Mouse (Mus musculus) left cerebral cortex, postnatal 36 days (tissue): ENCODE results near the gene Vamp5. TPM values are rescaled to one million over a fixed set of nuclear protein-coding genes. Genes with fewer than 3 reads are reported as not detected.

ENCODE experiments used
- DNase-seq, 2 experiments: peaks; one replicate each; pipeline ENCODE4 v3.0.0; 2021 to 2022; ENCODE audit warnings: low spot score in 2 of 2, mixed read lengths in 1 of 2
- intact Hi-C: fragments of 180-260 bp; cut with DNase I; formaldehyde crosslinking; loops from one replicate; pipeline ENCODE4 v1.15.1; 2025
- total RNA-seq, 2 experiments: library from RNA; stranded (reverse); gene quantifications; 2 replicates each; pipeline ENCODE4 v1.2.3; 2021

The Vamp5 gene
- total RNA-seq, 2 experiments from 2014 or later = 4.0 to 4.3 TPM

GRCm38 (mm10) chr6:72390795-72391521 is 10.7 kb upstream of the Vamp5 start:
- intact Hi-C loops = no loop called here
- no peak for DNase-seq

DNA sequence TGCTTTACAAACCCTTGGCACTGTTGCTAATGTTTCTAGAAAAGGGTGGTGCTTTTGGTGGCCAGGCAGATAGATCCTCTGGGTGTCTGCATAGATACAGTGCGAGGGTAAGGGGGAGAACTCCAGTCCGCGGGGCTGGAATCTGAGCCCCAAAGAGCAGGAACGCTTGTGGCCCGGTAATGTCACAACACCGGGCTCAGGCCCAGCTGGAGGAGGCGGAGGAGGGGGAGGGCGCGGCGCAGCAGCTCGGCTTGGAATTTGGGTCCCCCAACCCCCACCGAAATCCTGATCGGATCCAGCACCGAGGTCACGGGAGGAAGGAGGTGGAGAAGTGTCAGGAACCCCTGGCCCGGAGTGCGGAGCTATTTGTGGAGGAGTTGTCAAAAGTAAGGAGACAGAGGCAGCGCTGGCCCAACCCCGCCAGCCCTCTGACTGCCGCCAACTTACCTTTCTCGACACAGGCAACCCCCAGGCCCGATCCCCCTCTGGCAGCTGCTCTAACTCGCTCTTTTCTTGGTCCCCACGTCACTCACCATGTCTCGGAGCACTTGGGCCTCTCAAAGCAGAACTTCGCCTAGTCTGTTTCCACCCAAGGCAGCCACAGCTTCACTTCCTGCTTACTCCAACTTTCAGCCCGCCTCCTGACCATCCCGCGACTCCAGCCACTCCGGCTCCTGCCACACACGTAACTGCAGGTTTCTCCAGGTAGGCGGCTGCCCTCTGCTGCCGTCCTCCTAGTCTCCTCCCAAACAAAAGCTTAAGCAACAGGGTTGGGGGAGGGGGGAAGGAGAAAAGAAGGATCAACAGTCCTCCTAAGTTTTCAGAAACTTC is 9.9 kb upstream of the Vamp5 start, which contains the start of gene Vamp8:
Gene Vamp8, minus strand, starts transcription at position 763 of the 831 bp plus-strand sequence.
- peak in 1 of 2 experiments; percentile 39 for DNase-seq
- intact Hi-C loops = no loop called here

DNA sequence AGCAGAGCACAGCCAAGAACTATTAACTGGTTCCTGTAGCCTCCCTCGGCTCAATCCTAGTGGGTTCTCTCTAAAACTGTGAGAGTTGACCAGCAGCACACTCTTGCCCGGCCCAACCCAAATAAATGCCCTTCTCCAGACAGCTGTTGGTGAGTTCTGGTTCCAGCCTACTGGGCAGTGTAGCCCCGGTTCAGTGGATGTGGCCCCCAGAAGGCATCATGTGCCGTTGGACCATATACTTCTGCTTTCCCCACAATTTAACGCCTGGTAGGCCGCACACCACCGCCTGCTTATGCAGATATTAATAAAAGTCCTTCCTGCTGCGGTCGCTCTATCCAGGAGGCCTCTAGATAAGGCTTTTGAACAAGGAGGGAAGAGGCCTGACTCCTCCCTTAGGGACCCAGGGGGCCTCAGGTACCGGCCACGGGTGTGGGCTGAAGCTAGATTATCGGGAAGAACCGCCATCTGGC is 9.2 kb upstream of the Vamp5 start:
- no peak for DNase-seq
- intact Hi-C loops = no loop called here

DNA sequence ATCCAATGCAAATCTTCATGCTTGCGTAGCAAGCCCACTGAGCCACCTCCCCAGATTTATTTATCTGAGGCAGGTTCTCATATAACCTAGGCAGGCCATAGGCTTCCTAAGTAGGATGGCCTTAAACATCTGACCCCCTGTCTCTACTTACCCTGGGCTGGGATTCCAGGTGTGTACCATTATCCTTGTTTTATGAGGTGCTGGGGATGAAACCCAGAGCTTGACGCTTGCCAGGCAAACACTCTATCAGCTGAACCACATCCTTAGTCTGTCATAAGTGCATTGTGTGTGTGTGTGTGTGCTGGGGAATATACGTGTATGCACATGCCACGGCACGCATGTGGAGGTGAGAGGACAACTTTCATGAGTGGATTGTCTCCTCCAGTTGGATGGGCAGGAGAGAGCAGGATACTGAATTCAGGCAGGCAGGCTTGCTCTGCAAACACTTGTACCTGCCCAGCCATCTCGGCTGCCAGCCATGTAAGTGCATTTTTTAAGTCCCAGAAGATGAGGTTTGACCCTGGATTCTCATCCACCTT is 8.6 kb upstream of the Vamp5 start:
- DNase-seq = no peak
- intact Hi-C loops = no loop called here

- no peak for DNase-seq
- intact Hi-C loops = no loop called here
These were observed 8.0 kb upstream of the Vamp5 start for GRCm38 (mm10) chr6:72388266-72388665.

GRCm38 (mm10) chr6:72387816-72388215 is 7.5 kb upstream of the Vamp5 start:
- intact Hi-C loops = no loop called here
- no peak for DNase-seq

DNA sequence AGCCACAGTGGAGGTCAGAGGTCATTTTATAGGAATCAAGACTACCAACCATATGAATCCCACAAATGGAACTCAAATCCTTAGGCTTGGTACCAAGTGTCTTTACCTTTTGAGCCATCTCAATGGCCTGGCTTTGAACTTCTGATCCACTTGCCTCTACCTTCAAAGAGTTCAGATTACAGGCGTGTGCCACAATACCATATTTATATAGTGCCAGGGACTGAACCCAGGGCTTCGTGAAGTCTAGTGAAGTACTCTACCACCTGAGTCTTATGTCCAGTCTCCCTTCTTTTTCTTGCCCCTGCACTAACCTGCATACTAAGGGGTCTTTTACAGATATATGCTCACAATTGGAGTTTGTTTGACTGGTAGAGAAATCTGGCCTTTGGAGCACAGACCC is 6.3 kb upstream of the Vamp5 start:
- DNase-seq = no peak
- intact Hi-C loops = no loop called here

GRCm38 (mm10) chr6:72385258-72385657 is 5.0 kb upstream of the Vamp5 start:
- no peak for DNase-seq
- intact Hi-C loops = no loop called here

DNA sequence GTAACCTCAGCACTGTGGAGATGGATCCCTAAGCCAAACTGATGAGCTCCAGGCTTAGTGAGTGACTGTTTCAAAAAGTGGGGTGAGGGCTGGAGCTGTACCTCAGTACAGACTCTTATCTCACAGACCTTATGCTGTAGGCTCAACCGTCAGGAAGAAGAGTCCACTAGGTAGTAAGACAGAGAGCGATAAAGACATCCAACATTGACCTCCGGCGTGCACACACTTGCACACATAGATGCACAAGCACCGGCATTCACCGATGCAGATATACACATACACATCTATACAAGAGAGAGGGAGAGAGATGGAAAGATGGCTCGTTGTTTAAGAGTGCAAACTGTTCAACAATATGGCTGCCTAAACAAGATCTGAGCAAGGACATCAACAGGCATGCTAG is 3.7 kb upstream of the Vamp5 start:
- no peak for DNase-seq
- intact Hi-C loops = no loop called here

DNA sequence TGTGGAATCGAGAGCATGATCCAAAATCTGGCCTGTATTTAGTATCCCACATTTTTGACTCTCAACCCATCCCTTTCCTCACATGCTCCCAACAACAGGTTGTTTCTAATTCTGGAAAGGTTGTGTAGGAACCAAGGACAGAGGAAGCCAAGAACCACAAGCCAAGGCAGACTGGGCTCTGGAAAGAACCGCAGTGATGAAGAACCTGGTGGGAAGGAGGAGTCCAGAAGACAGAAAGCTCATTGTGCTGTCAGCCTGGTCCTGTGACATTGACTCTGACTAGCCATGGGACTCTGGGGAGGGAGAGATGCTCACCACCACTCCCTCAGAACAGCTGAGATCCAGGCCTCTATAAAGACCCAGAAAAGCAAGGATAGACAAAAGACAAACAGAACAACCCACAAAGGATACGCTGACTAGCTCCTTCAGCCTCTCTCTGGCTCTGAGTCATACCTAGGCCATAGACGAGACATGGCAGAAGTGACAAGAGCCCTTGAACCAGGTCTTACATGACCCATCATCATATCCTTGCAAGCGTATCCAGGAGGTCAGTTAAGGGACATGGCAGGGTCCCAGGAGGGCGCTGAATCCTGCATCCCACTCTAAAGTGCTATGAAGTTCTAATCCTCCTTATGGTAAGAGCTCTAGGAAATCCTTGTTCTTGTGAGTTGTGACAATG is 3.0 kb upstream of the Vamp5 start:
- DNase-seq = no peak
- intact Hi-C loops = no loop called here

DNA sequence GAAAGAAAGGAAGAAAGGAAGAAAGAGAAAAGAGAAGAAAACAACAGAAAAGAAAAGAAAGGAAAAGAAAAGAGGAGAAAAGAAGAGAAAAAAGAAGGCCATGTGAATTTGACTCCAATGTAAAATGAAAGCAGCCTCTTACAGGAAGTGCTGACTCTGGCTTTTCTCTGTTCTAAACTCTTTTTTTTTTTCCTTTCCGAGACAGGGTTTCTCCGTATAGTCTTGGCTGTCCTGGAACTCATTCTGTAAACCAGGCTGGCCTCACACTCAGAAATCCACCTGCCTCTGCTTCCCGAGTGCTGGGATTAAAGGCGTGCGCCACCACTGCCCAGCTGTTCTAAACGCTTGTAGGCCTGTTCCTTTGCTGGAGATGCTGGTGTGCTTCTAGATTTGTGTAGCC is 2.2 kb upstream of the Vamp5 start:
- DNase-seq = no peak
- intact Hi-C loops = no loop called here

DNA sequence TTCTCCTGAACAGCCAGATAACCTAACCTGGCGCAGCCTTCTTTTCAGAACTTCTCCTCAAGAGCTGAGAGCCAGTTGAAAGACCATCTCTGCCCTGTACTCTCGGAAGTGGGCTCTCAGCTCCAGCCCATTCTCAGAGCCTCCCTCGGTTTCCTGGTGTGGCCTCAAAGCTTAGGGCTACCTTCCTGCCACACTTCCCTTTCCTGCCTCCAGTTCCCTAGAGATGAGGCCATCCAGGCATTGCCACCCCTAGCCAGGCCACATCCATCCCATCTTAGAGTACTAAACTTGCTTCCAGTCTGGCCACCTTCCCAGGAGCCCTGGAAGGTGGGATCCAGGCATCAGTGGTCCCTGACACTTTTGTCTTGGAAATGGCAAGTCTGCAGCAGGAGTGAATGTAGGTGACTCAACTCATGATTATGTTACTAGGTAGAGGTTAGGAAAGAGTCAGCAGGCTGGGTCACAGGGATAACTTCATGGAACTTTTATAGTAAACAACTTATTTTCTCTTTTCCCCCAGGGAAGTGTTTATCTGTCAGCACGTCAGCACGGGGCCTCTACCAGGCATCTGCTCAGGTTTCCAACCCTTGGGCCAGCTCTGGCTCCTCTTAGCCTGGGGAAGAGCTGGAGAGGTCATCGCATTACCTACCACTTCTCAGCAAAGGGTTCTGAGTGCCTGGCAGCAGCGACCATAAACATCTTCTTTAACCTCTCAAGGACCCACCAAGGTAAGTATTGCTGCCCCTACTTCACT is 714 bp downstream of the Vamp5 start:
- DNase-seq = no peak
- intact Hi-C loops = no loop called here

DNA sequence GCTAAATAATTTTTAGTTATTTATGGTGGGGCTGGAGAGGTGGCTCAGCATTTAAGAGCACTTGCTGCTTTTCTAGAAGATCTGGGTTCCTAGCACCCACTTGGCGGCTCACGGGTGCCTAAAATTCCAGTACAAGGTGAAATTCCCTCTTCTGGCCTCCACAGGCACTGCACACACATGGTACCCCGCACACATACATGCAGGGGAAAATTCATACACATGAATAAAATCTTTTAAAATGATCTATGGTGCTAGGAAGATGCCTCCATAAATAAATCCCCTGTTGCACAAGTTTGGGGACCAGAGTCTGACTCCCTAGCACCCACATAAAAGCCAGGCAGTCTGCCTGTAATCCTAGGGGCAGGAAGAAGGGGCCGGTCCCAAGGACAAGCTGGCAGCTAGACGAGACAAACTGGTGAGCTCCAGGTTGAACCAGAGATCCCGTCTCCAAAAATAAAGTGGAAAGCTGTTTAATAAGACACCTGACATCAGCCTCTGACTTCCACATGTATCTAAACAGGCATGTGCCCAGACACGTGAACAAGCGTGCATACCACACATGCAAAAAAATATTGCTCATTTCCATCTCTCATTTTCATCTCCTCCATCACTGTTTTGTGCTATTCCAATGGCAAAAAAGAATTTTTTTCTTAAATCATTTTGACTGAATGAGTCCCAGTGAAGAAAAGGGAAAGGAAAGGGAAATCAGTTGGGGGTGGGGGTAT is 1.6 kb downstream of the Vamp5 start:
- no peak for DNase-seq
- intact Hi-C loops = no loop called here

DNA sequence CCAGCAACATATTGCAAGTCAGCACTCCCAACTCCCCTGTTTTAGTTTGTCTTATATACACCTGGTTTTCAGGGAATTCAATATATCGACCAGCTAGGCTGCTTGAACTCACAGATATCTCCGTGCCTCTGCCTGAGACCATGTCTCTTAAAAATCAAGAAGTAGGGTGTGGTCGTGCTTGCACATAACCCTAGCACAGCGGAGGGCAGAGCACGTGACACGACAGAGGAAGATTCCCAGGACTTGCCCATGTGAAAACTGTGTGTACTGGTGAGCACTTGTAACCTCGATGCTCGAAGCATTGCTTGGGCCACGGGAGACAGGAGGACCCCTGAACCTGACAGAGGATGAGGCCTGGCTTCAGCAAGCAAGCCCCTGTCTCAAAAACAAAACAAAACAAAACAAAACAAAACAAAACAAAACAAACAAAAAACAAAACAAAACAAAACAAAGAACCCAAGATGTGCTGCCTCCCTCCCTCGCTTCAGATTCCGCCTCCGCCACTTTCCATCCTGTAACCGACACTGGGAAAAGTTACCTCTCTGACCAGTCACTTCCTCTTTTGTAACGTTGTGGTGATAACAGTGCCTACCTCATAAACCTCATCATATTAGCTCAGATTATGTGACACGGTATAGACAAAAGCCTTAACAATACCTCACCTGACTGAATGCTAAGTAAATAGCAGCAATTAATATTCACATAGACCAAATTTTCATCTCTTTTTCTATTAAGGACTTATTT is 5.3 kb downstream of the Vamp5 start:
- intact Hi-C loops = no loop called here
- no peak for DNase-seq

DNA sequence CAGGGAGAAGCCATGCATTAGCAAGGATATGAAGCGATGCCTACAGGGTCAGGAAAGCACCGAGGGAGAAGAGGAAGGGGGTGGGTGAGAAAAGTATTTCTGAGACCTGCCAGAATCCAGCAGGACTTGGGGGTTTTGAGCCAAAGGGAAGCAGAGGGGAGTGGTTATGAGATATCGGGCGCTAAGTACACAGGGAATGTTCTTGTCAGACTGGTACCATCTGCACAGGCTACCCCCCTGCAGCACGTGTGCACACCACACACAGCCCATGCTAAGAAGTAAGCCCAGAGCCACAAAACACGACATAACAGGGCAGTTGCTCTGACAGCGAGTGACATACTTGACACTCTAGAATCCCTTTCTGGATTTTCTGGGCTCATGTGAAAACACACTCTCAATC is 6.1 kb downstream of the Vamp5 start:
- no peak for DNase-seq
- intact Hi-C loops = no loop called here

DNA sequence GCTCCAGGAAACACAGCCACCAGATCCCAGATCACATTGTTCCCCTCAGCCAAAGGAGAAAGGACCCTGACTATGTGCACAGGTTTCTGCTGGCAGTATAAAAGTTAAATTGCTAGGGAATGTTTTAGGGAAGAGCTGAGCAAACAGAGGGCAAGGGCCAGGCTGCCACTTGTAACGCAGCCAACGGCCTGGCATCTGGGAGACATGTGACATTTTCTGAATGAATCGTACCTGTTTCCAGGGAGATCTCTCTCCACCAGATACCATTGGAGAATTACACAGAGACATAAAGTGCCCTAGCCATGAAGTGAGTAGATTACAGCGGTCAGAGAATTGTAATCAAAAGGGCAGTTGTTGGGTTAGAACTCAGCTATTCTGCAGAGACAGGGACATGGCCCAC is 7.1 kb downstream of the Vamp5 start:
- intact Hi-C loops = no loop called here
- DNase-seq = no peak

DNA sequence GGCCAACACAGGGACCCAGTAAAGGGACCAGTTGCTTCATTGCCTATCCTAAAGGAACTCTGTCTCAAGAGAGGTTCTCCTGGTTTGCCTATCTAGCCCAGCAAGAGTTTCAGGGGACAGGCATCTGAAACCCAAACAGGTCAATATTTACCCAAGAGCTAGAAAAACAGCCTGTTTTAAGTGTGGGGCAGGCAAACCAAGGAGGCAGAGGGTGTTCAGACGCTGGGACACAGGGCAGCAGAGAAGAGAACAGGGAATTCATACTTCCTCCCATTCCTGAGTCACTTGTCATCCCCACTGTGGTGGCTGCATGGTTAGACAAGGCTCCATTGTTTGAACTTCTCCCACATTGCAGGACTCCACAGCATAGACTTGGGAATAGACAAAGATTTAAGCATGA is 8.7 kb downstream of the Vamp5 start:
- DNase-seq = no peak
- intact Hi-C loops = no loop called here

DNA sequence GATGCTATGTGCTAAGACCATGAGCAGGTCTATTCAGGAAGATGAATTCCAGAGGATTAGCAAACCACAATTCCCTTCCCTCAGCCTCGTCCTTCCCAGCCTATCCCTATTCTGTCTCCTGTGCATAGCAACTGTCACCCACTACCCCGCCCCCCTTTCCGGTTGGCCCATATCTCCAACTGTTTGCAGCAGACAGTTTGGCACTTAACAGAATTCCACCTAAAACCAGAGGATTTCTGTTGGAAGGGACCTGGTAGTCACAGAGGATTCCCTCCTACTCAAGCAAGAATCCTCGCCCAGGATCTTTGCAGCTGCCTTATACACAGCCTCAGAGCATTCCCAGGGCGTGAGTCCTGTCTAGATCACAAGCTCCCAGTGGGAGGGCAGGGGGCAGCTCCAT is 9.1 kb downstream of the Vamp5 start:
- intact Hi-C loops = no loop called here
- DNase-seq = peak in 1 of 2 experiments; percentile 45
